Mouse (Mus musculus) limb, embryonic 14.5 days (tissue): ENCODE results near the gene Phtf2. TPM values are rescaled to one million over a fixed set of nuclear protein-coding genes. Genes with fewer than 3 reads are reported as not detected.
"Not testable (repeated sequence)": the region's sequence is repeated elsewhere in the genome, so short reads cannot be mapped to it uniquely, and the experiment has no call there.

Experiments used
- ATAC-seq: fragments of 200-750 bp; cut with Nextera tagmentation; 2 replicates; pipeline ENCODE4 v1.8.0; 2017; ENCODE audit warnings: low read depth, moderate number of reproducible peaks, moderate TSS enrichment; ENCODE audit not compliant: low FRiP score
- DNase-seq: peaks from one replicate; pipeline ENCODE4 v3.0.0-alpha.2; 2015; ENCODE audit warnings: low spot score
- H3K27ac ChIP-seq: fragments of 300-500 bp; sonication (generic); replicated peaks from 2 replicates; pipeline ENCODE4 v1.5.1; 2014; ENCODE audit warnings: low read depth, mild to moderate bottlenecking, low read length, moderate library complexity, mixed read lengths
- H3K27me3 ChIP-seq: fragments of 300-500 bp; sonication (generic); 2 replicates; pipeline ENCODE4 v1.6.1; 2014; ENCODE audit warnings: low read length, mixed read lengths; ENCODE audit not compliant: control insufficient read depth, insufficient read depth
- H3K36me3 ChIP-seq: fragments of 300-500 bp; sonication (generic); 2 replicates; pipeline ENCODE4 v1.6.1; 2014; ENCODE audit warnings: mild to moderate bottlenecking, low read length, moderate library complexity, mixed read lengths; ENCODE audit not compliant: control insufficient read depth, insufficient read depth
- H3K4me1 ChIP-seq: fragments of 300-500 bp; sonication (generic); 2 replicates; pipeline ENCODE4 v1.6.1; 2014; ENCODE audit warnings: antibody characterized with exemption, low read length, mixed read lengths; ENCODE audit not compliant: control insufficient read depth, insufficient read depth
- H3K4me2 ChIP-seq: fragments of 300-500 bp; sonication (generic); replicated peaks from 2 replicates; pipeline ENCODE4 v1.6.1; 2014; ENCODE audit warnings: low read depth, mild to moderate bottlenecking, low read length, moderate library complexity; ENCODE audit not compliant: severe bottlenecking
- H3K4me3 ChIP-seq: fragments of 300-500 bp; sonication (generic); replicated peaks from 2 replicates; pipeline ENCODE4 v1.5.1; 2014; ENCODE audit warnings: low read length
- H3K9ac ChIP-seq: fragments of 300-500 bp; sonication (generic); 2 replicates; pipeline ENCODE4 v1.6.1; 2014; ENCODE audit warnings: mild to moderate bottlenecking, low read depth, low read length, moderate library complexity; ENCODE audit not compliant: severe bottlenecking
- H3K9me3 ChIP-seq: fragments of 300-500 bp; sonication (generic); 2 replicates; pipeline ENCODE4 v1.6.1; 2016; ENCODE audit warnings: low read length; ENCODE audit not compliant: control insufficient read depth
- WGBS: fragments of 180-500 bp; shearing (Covaris S2); extraction: QIAGEN DNeasy Blood & Tissue Kit; methylation state at CpG from one replicate; pipeline ENCODE4 v1.1.7; 2014; 5-methylcytosine and 5-hydroxymethylcytosine counted together
- polyA plus RNA-seq, 2 experiments: library from polyadenylated mRNA; depleted of rRNA in 1 of 2; stranded (reverse) in 1 of 2; unstranded in 1 of 2; fragments of >200 nt; fragmentation: Nextera tagmentation in 1 of 2; extraction: Ambion mirVana in 1 of 2; gene quantifications; 2 replicates each; pipeline versions ENCODE4 v1.2.1 to v1.2.3; 2012 to 2014

Phtf2 gene
- polyA plus RNA-seq, 2 experiments = 8.6 to 14.9 TPM

- H3K4me1 ChIP-seq = not testable (repeated sequence)
- WGBS = 90% methylated on average over 6 of the region's 6 CpGs
Measured at GRCm38 (mm10) chr5:20710845-20711244, 171.1 kb downstream of the Phtf2 start.

More at GRCm38 (mm10) chr5:20710845-20711244, 171.1 kb downstream of the Phtf2 start:
- not testable (repeated sequence) for H3K4me3 ChIP-seq, H3K9me3 ChIP-seq, H3K27me3 ChIP-seq, H3K27ac ChIP-seq, H3K9ac ChIP-seq, DNase-seq, H3K4me2 ChIP-seq, ATAC-seq, H3K36me3 ChIP-seq

Other genes with a start within 250 kb of the Phtf2 start
- gene Tmem60, start 67 bp upstream of the Phtf2 start, polyA plus RNA-seq (2012; rRNA removed) = 24.1 and 36.2 TPM in 2 replicates
- 56.3 and 58.4 TPM in 2 replicates for gene Tmem60, start 67 bp upstream of the Phtf2 start, polyA plus RNA-seq (2014; fragmentation: Nextera tagmentation; extraction: Ambion mirVana)
- 7.6 and 8.0 TPM in 2 replicates for gene Rsbn1l, start 74.3 kb upstream of the Phtf2 start, polyA plus RNA-seq (2012; rRNA removed)
- 5.9 and 6.6 TPM in 2 replicates for gene Rsbn1l, start 74.3 kb upstream of the Phtf2 start, polyA plus RNA-seq (2014; fragmentation: Nextera tagmentation; extraction: Ambion mirVana)
- gene Ptpn12, start 173.8 kb upstream of the Phtf2 start, polyA plus RNA-seq (2012; rRNA removed) = 55.5 and 67.4 TPM in 2 replicates
- gene Ptpn12, start 173.8 kb upstream of the Phtf2 start, polyA plus RNA-seq (2014; fragmentation: Nextera tagmentation; extraction: Ambion mirVana) = 25.4 and 25.8 TPM in 2 replicates